Mouse (Mus musculus) testis, adult 2 months (tissue): ENCODE results near the gene Efna1. TPM values are rescaled to one million over a fixed set of nuclear protein-coding genes. Genes with fewer than 3 reads are reported as not detected.

Experiments used
- H3K27ac ChIP-seq: fragments of 200-500 bp; 2 replicates; pipeline ENCODE4 v1.5.1; 2012; ENCODE audit warnings: low read depth, low read length; ENCODE audit not compliant: control insufficient read depth, insufficient read depth
- H3K27me3 ChIP-seq: fragments of 200-500 bp; 2 replicates; pipeline ENCODE4 v1.6.1; 2012; ENCODE audit warnings: mild to moderate bottlenecking, low read length, moderate library complexity; ENCODE audit not compliant: control insufficient read depth, insufficient read depth
- H3K36me3 ChIP-seq: fragments of 200-500 bp; 2 replicates; pipeline ENCODE4 v1.6.1; 2012; ENCODE audit warnings: mild to moderate bottlenecking, low read length; ENCODE audit not compliant: control insufficient read depth, insufficient read depth
- H3K4me1 ChIP-seq: fragments of 200-500 bp; 2 replicates; pipeline ENCODE4 v1.6.1; 2012; ENCODE audit warnings: low read length; ENCODE audit not compliant: control insufficient read depth, insufficient read depth
- H3K4me3 ChIP-seq: fragments of 200-500 bp; 2 replicates; pipeline ENCODE4 v1.5.1; 2012; ENCODE audit warnings: low read depth, mild to moderate bottlenecking, low read length, moderate library complexity, mixed read lengths; ENCODE audit not compliant: control insufficient read depth
- CTCF ChIP-seq: fragments of 200-500 bp; IDR thresholded peaks from 2 replicates; pipeline ENCODE4 v1.5.1; 2012; ENCODE audit warnings: low read depth, mild to moderate bottlenecking, inconsistent platforms, low read length, moderate library complexity; ENCODE audit not compliant: control insufficient read depth, insufficient read depth, insufficient replicate concordance
- POLR2A ChIP-seq: fragments of 200-500 bp; IDR thresholded peaks from 2 replicates; pipeline ENCODE4 v1.6.1; 2012; ENCODE audit warnings: low read depth, mild to moderate bottlenecking, inconsistent platforms, low read length, moderate library complexity; ENCODE audit not compliant: control insufficient read depth
- polyA plus RNA-seq: library from polyadenylated mRNA; depleted of rRNA; stranded (reverse); fragments of >200 nt; gene quantifications from 2 replicates; pipeline ENCODE4 v1.2.3, GENCODE M21; 2012

Efna1 gene
- polyA plus RNA-seq, 1 experiment = 1.1 TPM

GRCm38 (mm10) chr3:89238494-89238893 is 42.4 kb downstream of the Efna1 start:
- Histone ChIP-seq H3K4me3 (no peak overlapping the region), H3K27me3 (no peaks in the 10 kb centered on the region), H3K27ac (no peak overlapping the region), H3K4me1 (peaks cover 3% of the 10 kb centered on the region; the same call in 1 of the 2 replicates), H3K36me3 (no peaks in the 10 kb centered on the region)
- no peak for TF ChIP-seq CTCF
- no peak for TF ChIP-seq POLR2A

DNA sequence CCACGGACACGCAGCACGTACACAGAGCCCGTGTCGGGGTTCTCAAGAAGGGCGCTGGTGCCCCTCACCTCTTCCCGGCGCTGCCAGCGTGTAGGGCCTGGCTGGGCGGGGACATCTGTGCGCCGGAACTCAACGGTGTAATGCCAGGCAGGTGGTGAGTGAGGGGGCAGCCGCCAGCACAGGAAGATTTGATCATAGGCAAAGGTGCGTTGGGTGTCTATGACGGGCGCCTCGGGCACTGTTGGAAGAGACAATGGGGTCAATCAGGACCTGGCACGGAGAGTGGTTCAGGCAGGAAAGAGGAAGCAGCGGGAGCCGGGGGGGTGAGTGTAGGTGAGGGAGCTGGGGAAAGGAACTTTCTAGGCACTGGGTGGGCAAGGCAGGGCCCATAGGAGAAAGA is 43.3 kb downstream of the Efna1 start:
- TF ChIP-seq POLR2A = no peak
- no peak for TF ChIP-seq CTCF
- no peaks in the 10 kb centered on the region for H3K4me1 ChIP-seq
- H3K36me3 ChIP-seq = no peaks in the 10 kb centered on the region
- H3K4me3 ChIP-seq = no peak overlapping the region
- no peaks in the 10 kb centered on the region for H3K27me3 ChIP-seq
- no peak overlapping the region for H3K27ac ChIP-seq

DNA sequence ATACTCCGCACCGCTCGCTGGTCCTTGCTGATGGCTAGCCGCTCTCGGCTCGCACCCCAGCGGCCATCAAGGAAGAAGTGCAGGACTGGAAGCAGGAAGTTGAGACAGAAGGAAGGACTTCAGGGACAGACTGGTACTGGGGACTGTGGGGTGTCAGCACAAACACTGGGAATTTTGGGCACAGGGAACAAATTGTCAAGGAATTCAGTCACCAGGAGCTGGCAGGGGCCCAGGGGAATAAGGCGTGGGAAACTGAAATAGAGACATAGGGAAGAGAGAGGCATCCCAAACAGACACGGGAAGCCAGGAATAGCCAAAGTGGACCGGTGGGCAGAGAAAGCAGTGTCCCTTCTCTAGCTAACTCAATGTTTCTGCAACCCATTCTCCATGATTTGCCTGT is 44.4 kb downstream of the Efna1 start:
- no peak for TF ChIP-seq POLR2A
- no peak for TF ChIP-seq CTCF
- Histone ChIP-seq H3K4me3 (no peak overlapping the region), H3K27ac (no peak overlapping the region), H3K36me3 (no peaks in the 10 kb centered on the region), H3K27me3 (no peaks in the 10 kb centered on the region), H3K4me1 (no peaks in the 10 kb centered on the region)

DNA sequence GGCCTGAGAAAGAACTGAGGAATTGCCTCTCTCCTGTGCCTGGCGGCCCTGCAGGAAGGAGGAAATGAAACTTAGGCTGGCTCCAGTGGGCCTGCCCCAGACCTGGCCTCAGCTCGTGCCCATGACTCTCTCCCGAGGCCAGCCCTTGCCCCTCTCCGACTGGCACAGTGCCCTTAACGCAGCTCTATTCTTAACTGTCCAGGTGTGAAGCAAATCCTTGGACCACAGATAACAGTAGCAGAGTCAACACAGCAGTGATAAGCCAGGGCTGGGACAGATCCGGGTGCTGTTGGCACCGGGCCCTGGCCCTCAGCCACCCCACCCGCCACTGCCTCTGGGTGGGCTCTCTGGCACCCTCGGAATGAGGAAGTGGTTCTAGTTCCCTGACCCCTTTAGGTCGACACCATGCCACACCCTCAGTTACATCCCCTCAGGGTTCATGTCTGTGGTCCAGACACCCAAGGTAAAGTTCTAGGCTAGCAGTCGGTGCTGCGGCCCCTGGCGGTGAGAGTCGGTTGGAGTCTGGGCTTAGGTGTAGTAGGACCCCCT is 47.3 kb downstream of the Efna1 start:
- TF ChIP-seq CTCF (no peak), POLR2A (no peak)
- Histone ChIP-seq H3K4me1 (peaks cover 3% of the 10 kb centered on the region), H3K27me3 (no peaks in the 10 kb centered on the region)

DNA sequence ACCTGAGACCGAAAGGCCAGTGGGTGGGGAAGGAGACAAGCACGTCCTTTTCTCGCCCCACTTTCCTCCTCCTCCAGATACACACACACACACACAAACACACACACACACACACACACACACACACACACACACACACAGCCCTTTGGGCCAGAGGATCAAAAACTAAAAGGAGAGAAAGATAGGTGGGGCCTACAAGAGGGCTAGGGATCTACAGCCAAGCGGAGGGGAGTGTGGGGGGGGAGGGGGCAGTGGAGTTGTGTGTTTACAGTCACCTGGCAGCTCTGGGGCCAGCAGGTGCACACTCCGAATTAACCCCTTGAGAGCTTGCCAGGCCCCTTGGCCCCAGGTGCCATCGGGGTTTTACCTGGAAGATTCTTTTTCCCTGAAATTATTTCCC is 48.3 kb downstream of the Efna1 start:
- H3K27me3 ChIP-seq = no peaks in the 10 kb centered on the region
- peaks cover 6% of the 10 kb centered on the region for H3K4me1 ChIP-seq
- TF ChIP-seq POLR2A (no peak), CTCF (no peak)
- H3K4me3 ChIP-seq = no peak overlapping the region
- no peaks in the 10 kb centered on the region for H3K36me3 ChIP-seq
- H3K27ac ChIP-seq = no peak overlapping the region

More for the DNA sequence above, 47.3 kb downstream of the Efna1 start:
- H3K36me3 ChIP-seq = no peaks in the 10 kb centered on the region
- no peak overlapping the region for H3K4me3 ChIP-seq
- H3K27ac ChIP-seq = no peak overlapping the region

DNA sequence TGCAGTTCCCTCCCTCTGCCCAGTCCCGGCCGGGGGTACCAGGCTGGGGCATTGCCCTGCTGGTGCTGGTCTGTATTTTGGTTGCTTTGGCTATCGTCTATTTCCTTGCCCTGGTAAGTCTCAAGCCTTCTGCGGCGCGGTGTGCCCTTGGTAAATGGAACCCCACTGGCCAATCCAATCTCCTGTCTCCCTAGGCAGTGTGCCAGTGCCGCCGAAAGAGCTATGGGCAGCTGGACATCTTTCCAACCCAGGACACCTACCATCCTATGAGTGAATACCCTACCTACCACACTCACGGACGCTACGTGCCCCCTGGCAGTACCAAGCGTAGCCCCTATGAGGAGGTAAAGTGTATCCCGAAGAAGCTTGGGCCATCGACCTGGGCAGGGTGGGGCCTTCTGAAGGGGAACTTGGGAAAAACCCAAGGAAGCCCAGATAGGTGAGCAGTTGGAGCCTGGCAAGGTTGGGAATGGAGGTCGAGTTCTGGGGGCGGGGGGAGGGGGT is 49.1 kb downstream of the Efna1 start:
- TF ChIP-seq POLR2A (no peak), CTCF (no peak)
- Histone ChIP-seq H3K27ac (no peak overlapping the region), H3K4me3 (no peak overlapping the region), H3K27me3 (no peaks in the 10 kb centered on the region), H3K36me3 (no peaks in the 10 kb centered on the region), H3K4me1 (peaks cover 12% of the 10 kb centered on the region)

DNA sequence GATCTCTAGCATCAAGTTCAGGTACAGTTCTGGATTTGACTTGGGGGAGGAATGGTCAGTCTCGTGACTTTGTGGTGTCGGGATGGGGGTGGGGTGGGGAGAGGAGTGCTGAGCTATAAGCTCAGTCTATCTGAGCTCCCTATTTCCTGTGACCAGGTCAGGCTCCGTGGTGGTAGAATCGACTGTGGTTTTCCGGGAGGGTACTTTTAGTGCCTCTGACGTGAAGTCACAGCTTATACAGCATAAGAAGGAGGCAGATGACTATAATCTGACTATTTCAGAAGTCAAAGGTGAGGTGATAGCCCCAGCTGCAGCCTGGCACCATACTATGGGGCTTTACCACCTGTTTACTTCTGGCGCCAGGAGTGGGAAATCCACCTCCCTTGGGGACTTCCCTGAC is 49.6 kb downstream of the Efna1 start:
- TF ChIP-seq CTCF (no peak), POLR2A (no peak)

More for the DNA sequence above, 49.6 kb downstream of the Efna1 start:
- peaks cover 15% of the 10 kb centered on the region for H3K4me1 ChIP-seq
- no peaks in the 10 kb centered on the region for H3K36me3 ChIP-seq
- no peak overlapping the region for H3K4me3 ChIP-seq
- no peaks in the 10 kb centered on the region for H3K27me3 ChIP-seq
- no peak overlapping the region for H3K27ac ChIP-seq
